Mouse (Mus musculus): Measurements from ENCODE around the gene Ptprk. TPM values are rescaled to one million over a fixed set of nuclear protein-coding genes. Genes with fewer than 3 reads are reported as not detected.

The Ptprk gene
- total RNA-seq, 2 experiments from 2014 or later = 205 to 271 TPM

DNA sequence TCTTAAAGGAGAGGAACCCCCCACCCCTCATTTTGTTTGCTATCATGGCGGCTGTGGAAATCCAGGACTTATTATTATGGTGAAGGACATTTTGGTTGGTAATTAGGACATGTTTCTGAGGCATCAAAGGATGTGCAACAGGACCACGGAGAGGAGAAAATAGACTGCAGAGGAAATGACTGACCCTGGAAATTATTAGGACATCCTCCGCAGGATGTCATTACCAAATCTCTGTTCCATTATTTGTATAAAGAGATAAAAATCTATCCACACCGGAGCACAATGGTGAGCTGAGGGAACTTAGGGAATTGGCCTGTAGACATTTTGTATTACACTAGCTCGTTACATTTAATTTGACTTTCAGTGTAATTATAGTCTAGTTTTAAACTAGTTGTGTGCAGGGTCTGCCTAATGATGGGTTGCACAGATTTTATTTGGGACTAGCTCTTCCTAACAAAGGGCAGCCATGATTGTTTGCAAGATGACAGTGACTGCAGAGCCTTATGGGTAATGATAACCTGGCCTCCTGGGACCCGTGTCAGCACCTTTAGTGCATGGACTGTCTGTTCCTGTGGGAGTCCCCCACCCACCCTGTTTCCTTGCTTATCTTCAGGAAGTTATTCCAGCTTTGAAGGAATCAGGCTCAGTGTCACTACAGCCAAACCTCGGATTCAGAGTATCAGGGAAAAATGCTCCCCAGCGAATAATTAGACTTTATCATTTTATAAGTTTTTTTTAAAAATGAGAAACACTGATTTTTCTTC is 38.4 kb downstream of the Ptprk start:
- DNase-seq = no peak
- intact Hi-C loops (cut with DNase I) = no loop called here

DNA sequence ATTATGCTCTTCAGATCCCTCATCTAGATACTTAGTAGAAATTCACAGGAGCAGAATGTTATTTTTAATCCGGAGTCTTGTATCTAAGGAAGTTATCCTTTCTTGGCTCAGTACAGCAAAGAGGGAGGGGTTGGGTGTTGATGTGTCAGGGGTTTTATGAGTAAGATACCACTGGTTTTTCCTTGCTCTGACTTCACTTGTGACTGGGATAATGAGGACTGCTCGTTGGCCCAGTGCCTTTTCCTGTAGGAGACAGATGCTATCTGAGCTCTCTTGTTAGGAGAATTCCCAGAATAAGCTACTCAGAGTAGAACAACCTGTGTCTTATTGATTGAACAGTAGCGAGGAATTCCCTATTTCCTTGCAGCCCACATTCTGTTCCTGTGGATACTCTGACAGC is 39.3 kb downstream of the Ptprk start:
- intact Hi-C loops (cut with DNase I) = no loop called here

GRCm38 (mm10) chr10:28116982-28117381 is 42.4 kb downstream of the Ptprk start:
- intact Hi-C loops (cut with DNase I) = no loop called here
- no peak for DNase-seq

More for the DNA sequence above, 39.3 kb downstream of the Ptprk start:
- peak; percentile 10 for DNase-seq

DNA sequence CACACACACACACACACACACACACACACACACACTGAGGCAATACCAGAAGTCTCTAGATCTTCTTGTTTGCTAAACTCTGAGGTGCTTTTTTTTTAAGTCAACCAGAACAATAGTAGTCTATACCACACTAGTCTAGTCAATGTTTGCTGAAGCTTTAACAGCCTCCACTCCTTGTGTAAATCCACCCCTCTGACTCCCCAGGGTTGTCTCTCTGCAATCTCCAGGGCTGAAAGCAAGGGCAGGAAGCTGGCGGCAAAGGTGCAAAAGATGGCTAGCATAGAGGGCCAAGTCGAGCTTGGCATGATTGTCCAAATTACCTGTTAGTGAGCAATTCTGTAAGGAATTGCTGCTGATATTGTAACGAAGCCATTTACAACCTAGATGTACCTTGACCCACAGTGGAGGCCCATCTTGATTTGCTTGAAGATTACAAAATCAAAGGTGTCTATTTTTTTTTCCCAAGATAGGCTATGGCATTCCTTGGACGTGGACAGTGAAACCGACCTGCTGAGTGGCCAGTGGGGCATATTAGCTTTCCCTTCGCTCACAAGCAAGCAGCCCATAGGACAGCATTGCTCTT is 44.3 kb downstream of the Ptprk start:
- intact Hi-C loops (cut with DNase I) = no loop called here

DNA sequence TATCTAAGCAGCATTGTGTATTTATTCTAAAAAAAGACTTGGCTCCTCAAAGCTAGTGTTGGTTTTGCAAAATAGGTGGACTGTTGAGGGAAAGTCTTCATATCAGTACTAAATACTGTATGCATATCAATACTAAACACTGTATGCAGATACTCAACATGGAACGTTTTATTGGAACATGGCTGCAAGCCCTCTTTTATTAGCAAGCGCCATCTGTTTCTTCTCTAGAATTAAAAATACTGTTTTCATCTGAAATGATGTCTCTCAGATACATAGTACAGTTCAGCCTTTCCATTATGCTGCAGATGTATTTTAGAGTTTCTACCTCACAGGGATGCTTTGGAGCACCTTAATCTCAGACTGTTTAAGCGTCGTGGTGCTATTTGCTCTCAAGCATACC is 49.3 kb downstream of the Ptprk start:
- DNase-seq = no peak
- intact Hi-C loops (cut with DNase I) = no loop called here

More for the DNA sequence above, 44.3 kb downstream of the Ptprk start:
- no peak for DNase-seq

DNA sequence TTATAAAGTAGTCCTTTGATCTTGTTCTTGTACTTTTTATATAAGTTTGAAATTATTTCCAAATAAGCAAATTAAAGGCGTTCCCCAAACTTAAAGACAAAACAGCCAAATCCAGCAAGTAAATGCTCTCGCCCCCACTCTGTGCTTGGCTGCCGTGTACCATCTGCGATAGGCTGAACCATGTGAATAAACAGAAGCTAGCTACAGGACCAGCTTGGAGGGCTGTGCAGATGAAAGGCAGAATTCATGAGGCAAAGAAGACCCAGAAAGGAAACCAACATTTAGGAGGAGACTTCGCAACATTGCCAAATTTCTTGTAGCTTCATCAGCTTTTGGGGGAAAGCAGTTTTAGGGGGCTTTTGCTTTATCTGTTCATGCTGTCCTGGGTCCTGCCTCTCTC is 53.4 kb downstream of the Ptprk start:
- intact Hi-C loops (cut with DNase I) = no loop called here
- DNase-seq = no peak

GRCm38 (mm10) chr10:28128450-28128849 is 53.8 kb downstream of the Ptprk start:
- intact Hi-C loops (cut with DNase I) = no loop called here

DNA sequence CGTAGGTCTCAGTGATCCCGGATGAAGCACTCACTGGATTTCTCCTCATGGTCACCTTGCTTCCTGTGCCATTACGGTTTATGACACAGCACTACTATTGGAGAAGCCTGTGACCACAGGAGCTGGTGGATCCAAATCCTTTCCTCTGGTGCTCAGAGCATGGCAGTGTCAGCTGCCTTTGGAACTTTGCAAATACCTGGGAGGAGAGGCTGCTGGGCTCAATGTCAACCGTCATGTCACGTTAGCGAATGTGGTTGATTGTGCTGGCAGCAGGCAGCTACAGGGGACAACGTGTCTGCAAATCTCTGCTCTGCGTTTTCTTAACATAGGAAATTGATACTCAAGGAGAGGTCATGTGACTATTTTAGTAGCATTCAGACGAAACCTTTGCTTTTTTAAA is 55.8 kb downstream of the Ptprk start:
- peak; percentile 38 for DNase-seq

More at GRCm38 (mm10) chr10:28128450-28128849, 53.8 kb downstream of the Ptprk start:
- DNase-seq = no peak

GRCm38 (mm10) chr10:28133770-28134169 is 59.1 kb downstream of the Ptprk start:
- DNase-seq = no peak
- intact Hi-C loops (cut with DNase I) = no loop called here

More for the DNA sequence above, 55.8 kb downstream of the Ptprk start:
- intact Hi-C loops (cut with DNase I) = no loop called here

- intact Hi-C loops (cut with DNase I) = no loop called here
- no peak for DNase-seq
Observed at GRCm38 (mm10) chr10:28138399-28138798, 63.8 kb downstream of the Ptprk start.

GRCm38 (mm10) chr10:28144459-28144858 is 69.8 kb downstream of the Ptprk start:
- DNase-seq = no peak
- intact Hi-C loops (cut with DNase I) = no loop called here

- intact Hi-C loops (cut with DNase I) = no loop called here
Observed at GRCm38 (mm10) chr10:28145326-28145725, 70.7 kb downstream of the Ptprk start.

DNA sequence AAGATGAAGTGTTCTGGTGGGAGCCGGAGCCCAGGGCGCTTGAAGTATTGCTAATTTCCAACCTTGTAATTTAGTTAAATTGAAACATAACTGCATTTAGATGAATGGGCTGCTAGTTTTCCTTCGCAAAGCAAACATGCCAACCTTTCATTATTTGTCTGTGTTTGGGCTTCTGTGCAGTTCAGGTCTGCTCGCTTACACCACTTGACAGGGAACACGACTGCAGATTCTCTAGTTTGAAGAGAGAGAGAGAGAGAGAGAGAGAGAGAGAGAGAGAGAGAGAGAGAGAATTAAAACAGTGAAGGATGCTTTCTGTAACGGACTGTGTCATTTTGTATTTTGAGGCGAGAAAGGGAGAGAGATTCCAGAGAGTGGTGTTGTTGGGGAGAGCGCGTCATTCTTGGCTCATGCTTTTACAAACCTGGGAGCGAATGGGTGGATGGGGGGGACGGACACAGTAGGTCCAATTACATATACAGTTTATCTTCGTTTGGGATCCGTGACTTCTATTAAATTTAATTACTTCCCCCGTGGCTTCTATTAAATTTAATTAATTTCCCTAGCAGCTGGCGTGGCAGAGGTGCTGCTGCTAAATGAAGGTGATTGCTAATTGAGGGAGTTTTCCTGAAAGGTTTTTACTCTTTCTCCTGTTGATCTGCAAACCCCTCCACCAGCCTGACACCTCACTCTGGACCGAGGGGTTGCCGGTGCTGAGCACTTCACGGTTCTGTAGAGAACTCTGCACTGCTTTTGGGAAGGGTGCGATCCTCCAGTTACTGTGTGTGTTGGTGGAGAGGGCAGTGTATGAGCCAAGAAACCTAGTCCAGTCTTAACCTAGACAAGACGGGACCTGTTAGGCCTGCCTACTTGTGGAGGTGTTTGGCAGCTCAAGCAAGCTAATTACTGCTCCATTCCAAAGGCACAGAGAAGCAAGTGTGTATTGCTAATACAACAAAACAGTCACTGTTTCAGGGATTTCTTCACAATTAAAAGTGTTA is 81.4 kb downstream of the Ptprk start:
- intact Hi-C loops (cut with DNase I) = no loop called here

More at GRCm38 (mm10) chr10:28145326-28145725, 70.7 kb downstream of the Ptprk start:
- no peak for DNase-seq

DNA sequence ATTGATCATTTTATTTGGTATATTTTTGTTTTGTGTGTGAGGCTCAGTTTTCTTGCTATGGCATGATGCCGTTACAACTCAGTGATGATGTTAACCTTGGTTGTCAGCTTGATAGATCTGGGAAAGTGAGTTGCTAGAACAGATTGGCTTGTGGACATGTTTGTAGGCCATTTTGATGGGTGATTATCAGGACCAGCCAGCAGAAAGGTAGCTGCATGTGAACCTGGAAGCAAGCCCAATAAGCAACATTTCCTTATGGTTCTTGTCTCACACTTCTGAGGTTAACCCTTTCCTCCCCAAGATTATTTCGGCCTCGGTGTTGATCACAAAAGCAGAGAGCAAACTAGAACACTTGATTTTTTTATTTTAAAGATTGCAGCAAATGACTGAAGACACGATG is 85.1 kb downstream of the Ptprk start:
- DNase-seq = no peak
- intact Hi-C loops (cut with DNase I) = no loop called here

More for the DNA sequence above, 81.4 kb downstream of the Ptprk start:
- no peak for DNase-seq

- intact Hi-C loops (cut with DNase I) = no loop called here
Observed at GRCm38 (mm10) chr10:28161306-28161705, 86.7 kb downstream of the Ptprk start.

DNA sequence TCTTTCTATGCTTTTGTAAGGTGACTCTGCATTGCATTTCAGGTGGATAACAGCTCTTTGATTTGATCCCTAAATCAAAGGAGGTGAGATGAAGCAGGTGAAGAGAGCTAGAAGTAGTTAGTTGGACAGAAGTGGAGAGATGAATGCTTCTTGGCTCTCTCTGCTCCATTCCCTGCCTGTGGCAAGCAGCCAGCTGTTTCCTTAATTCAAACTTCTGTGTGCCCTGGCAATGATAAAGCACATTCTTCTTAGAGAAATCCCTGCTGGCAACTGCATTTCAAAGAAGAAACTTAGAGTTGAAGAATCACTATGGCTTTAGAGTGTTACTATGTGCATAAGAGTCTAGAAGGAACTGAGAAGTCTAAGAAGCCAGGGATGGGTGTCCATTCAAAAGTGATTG is 89.6 kb downstream of the Ptprk start:
- peak; percentile 22 for DNase-seq
- intact Hi-C loops (cut with DNase I) = no loop called here

More at GRCm38 (mm10) chr10:28161306-28161705, 86.7 kb downstream of the Ptprk start:
- DNase-seq = no peak

GRCm38 (mm10) chr10:28164746-28165145 is 90.1 kb downstream of the Ptprk start:
- peak; percentile 52 for DNase-seq
- intact Hi-C loops (cut with DNase I) = no loop called here

- DNase-seq = no peak
- intact Hi-C loops (cut with DNase I) = no loop called here
Observed at GRCm38 (mm10) chr10:28166610-28167009, 92.0 kb downstream of the Ptprk start.

DNA sequence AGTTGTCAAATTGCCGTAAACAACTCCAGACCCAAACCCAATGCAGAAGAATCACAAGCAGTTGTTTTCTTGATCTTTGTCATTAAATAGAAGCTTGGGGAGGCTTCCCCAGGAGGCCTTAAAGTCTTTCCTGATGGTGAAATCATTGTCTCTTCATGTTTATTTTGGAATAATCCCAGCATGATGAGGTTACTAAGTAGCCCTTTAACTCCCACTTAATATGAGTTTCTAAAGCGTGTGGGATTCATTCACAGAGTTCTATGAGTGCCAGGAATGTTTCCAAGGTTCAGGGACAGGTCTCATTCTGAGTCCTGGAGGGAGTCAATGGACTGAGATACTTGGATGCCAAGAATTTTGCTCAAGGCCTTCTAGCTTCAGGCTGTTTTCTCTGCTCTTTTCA is 92.5 kb downstream of the Ptprk start:
- no peak for DNase-seq
- intact Hi-C loops (cut with DNase I) = no loop called here

DNA sequence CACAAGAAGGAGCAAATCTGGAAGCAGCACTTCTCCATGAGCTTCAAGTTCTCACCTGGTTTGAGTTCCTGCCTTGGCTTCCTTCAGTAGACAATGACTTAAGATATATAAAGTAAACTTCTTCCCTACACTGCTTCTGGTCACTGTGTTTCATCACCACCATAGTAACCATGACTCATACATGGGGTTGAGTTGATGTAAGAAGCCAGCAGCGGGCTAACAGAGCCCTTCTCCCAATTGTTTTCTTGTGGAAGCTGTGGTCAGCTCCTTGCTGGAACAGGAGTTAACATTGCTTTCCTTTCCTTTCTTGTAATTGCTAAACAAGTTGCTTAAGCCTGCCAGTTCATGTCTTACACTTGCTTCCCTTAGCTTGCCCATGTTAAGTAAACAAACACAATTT is 96.6 kb downstream of the Ptprk start:
- intact Hi-C loops (cut with DNase I) = no loop called here

GRCm38 (mm10) chr10:28178876-28179275 is 104.3 kb downstream of the Ptprk start:
- intact Hi-C loops (cut with DNase I) = no loop called here
- no peak for DNase-seq

More for the DNA sequence above, 96.6 kb downstream of the Ptprk start:
- no peak for DNase-seq

Measured in left cerebral cortex, postnatal 4 days (tissue).